Mouse (Mus musculus): ENCODE data around the gene Adcy1.

DNA sequence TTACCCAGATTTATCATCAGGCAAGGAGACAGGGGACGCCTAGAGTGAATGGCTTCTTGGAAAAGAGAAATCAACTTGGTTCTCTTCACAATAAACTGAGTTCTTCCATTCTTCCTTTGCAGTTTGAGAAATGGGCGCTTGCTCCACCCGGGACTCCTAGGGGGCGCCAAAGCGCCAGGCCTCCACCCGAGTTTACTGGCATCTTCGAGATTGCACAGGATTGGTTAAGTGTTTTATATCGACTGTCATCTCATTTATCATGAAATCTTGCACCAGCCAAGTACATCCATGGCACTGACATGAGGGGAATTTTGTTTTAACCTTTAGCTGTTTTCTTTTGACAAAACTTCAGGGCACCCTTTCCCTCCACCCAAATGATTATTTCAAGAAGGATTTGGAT lies 152.4 kb downstream of the Adcy1 start:
- no peak for TF ChIP-seq FLI1 (IDR thresholded peaks at IDR 0.05; ENCODE audit: low read length)
- no peak for TF ChIP-seq GATA1 (IDR thresholded peaks at IDR 0.05; ENCODE audit: borderline replicate concordance, low read length)

Measured in megakaryocyte, embryonic 14.5 days (primary cell).